Mouse (Mus musculus) liver, adult 2 months (tissue): ENCODE measurements around the gene Nol10.
"Not testable (repeated sequence)": the region's sequence is repeated elsewhere in the genome, so short reads cannot be mapped to it uniquely, and the experiment has no call there.

ENCODE experiments used
- CTCF ChIP-seq: fragments of 200-500 bp; IDR thresholded peaks from 2 replicates; pipeline ENCODE4 v1.5.1; 2011; ENCODE audit warnings: low read depth, low read length, control low read depth
- POLR2A ChIP-seq: fragments of 200-500 bp; IDR thresholded peaks from 2 replicates; pipeline ENCODE4 v1.6.1; 2011; ENCODE audit warnings: low read length, control low read depth; ENCODE audit not compliant: insufficient read depth; ENCODE audit errors: extremely low read depth

GRCm38 (mm10) chr12:17464550-17464949, 116.3 kb downstream of the Nol10 start:
- not testable (repeated sequence) for TF ChIP-seq CTCF, POLR2A
